Mouse (Mus musculus): ENCODE data around the gene Olfr870.
"Not testable (repeated sequence)": the region's sequence is repeated elsewhere in the genome, so short reads cannot be mapped to it uniquely, and the experiment has no call there.

Gene Olfr870

GRCm38 (mm10) chr9:20173957-20174356 lies at the start of gene Olfr870:
TSS of gene Olfr870 (minus strand) at chr9:20174057.
- DNase-seq (ENCODE audit: extremely low spot score) = no peak

- no peak for DNase-seq (ENCODE audit: extremely low spot score)
Measured at GRCm38 (mm10) chr9:20211907-20212306, 38.0 kb upstream of the Olfr870 start, which contains the start of gene Olfr871. TSS of gene Olfr871 (plus strand) at chr9:20212207.

- no peak for DNase-seq (ENCODE audit: extremely low spot score)
Measured at GRCm38 (mm10) chr9:20211477-20211876, 37.6 kb upstream of the Olfr870 start.

- DNase-seq (ENCODE audit: extremely low spot score) = no peak
Measured at GRCm38 (mm10) chr9:20210812-20211211, 37.0 kb upstream of the Olfr870 start.

- DNase-seq (ENCODE audit: extremely low spot score) = not testable (repeated sequence)
Measured at GRCm38 (mm10) chr9:20203413-20203984, 29.6 kb upstream of the Olfr870 start.

- no peak for DNase-seq (ENCODE audit: extremely low spot score)
Measured at GRCm38 (mm10) chr9:20202131-20202530, 28.3 kb upstream of the Olfr870 start.

GRCm38 (mm10) chr9:20179463-20179862 lies 5.6 kb upstream of the Olfr870 start:
- DNase-seq (ENCODE audit: extremely low spot score) = no peak

- DNase-seq (ENCODE audit: extremely low spot score) = no peak
Measured at GRCm38 (mm10) chr9:20149706-20150105, 24.2 kb downstream of the Olfr870 start.

GRCm38 (mm10) chr9:20128709-20129108 lies 45.1 kb downstream of the Olfr870 start, which contains the start of gene Olfr869:
TSS of gene Olfr869 (plus strand) at chr9:20129009.
- no peak for DNase-seq (ENCODE audit: extremely low spot score)
